Mouse (Mus musculus) lung, postnatal 0 days (tissue): ENCODE measurements around the gene Mtmr4.

ENCODE experiments used
- CTCF ChIP-seq: IDR thresholded peaks from 2 replicates; pipeline ENCODE4 v1.5.1; 2016; ENCODE audit warnings: antibody characterized with exemption, mild to moderate bottlenecking
- EP300 ChIP-seq: IDR thresholded peaks from 2 replicates; pipeline ENCODE4 v1.6.1; 2016; ENCODE audit warnings: antibody characterized with exemption, mild to moderate bottlenecking, control low read depth

DNA sequence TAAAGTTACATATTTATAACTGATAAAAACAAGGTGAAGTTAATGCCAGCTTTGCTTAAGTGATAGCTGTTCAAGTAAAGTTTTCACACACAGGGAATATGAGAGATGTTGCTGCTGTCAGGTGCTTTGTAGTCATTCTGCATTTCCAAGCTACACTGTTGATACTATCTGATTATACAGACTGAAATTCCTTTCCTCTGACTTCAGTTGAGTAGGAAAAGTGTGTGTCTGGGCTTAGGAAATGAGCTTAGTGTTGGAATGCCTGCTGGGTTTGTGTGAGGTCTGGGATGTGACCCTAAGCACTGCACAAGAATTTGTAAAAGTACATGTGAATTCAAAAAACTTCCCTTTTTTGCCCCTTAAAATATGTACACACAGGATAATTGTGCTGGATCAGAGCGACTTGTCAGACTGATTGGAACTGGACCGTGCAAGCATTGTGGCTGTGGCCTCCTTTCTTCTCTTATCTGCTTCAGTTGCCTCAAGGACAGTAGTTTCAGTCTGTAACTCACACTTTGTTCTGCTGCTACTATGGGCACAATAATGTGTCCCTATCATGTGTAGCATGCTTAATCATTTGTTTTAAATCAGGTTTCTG lies 36.8 kb upstream of the Mtmr4 start:
- TF ChIP-seq CTCF = no peak
- 0 out of 2 replicates have a peak, but pooled peaks have one; percentile 48 for TF ChIP-seq EP300
